Mouse (Mus musculus) E14TG2a.4 (cell line): ENCODE measurements at regions not wholly inside any gene's neighbourhood (a gene's known extent, or its start where the extent isn't known, plus 50 kb on each side); places are given as distances from the start of the nearest gene placed in this dataset.

Experiments used
- H3K27me3 ChIP-seq: 2 replicates; pipeline ENCODE4 v1.6.1; 2014; ENCODE audit warnings: low read length, control low read depth; ENCODE audit not compliant: insufficient read depth
- H3K36me3 ChIP-seq: 2 replicates; pipeline ENCODE4 v1.6.1; 2014; ENCODE audit warnings: low read length, control low read depth; ENCODE audit not compliant: insufficient read depth
- H3K4me1 ChIP-seq: replicated peaks from 2 replicates; pipeline ENCODE4 v1.6.1; 2014; ENCODE audit warnings: low read depth, low read length, control low read depth
- H3K4me3 ChIP-seq: replicated peaks from 2 replicates; pipeline ENCODE4 v1.5.1; 2014; ENCODE audit warnings: mild to moderate bottlenecking, low read length
- H3K9me3 ChIP-seq: 2 replicates; pipeline ENCODE4 v1.6.1; 2014; ENCODE audit warnings: low read length, control low read depth
- CTCF ChIP-seq: conservative IDR thresholded peaks from 2 replicates; pipeline ENCODE4 v1.5.1; 2014; ENCODE audit warnings: low read length
- NANOG ChIP-seq: IDR thresholded peaks from 2 replicates; pipeline ENCODE4 v1.6.1; 2014; ENCODE audit warnings: borderline replicate concordance, low read length, mixed read lengths
- POU5F1 ChIP-seq: IDR thresholded peaks from 2 replicates; pipeline ENCODE4 v1.6.1; 2014; ENCODE audit warnings: low read length, borderline replicate concordance

GRCm38 (mm10) chr12:27593436-27593835 is 251.1 kb upstream of the Sox11 start:
- TF ChIP-seq POU5F1 (no peak), CTCF (no peak), NANOG (no peak)
- no peaks in the 10 kb centered on the region for H3K36me3 ChIP-seq
- H3K9me3 ChIP-seq, result no peaks in the 10 kb centered on the region
- H3K4me3 ChIP-seq, result no peak overlapping the region
- no peaks in the 10 kb centered on the region for H3K4me1 ChIP-seq
- H3K27me3 ChIP-seq, result no peaks in the 10 kb centered on the region; the same call in 1 of the 2 replicates

- Histone ChIP-seq H3K4me1 (no peaks in the 10 kb centered on the region), H3K9me3 (no peaks in the 10 kb centered on the region), H3K4me3 (no peak overlapping the region), H3K36me3 (no peaks in the 10 kb centered on the region), H3K27me3 (no peaks in the 10 kb centered on the region)
- no peak for TF ChIP-seq POU5F1
These were observed 233.8 kb upstream of the Sox11 start for GRCm38 (mm10) chr12:27576109-27576700.

DNA sequence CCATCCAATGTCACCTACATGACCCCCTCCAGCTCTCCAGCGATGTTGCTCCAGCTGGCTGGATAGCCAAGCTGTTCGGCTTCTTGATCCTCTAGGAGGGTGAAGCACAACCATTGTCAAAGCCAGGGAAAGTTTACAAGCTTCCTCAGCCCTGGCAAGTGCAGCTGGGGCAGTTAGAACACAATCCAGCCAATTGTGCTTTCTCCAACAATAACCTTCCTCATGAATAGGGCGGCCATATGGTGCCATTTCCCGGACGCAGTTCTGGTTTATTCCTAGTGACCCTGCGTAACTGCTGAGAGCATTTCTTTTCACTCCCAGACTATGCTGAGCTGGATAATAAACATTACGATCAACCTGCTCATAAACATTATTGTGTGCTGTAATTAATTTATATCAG is 233.3 kb upstream of the Sox11 start:
- Histone ChIP-seq H3K4me1 (no peaks in the 10 kb centered on the region), H3K36me3 (no peaks in the 10 kb centered on the region), H3K9me3 (no peaks in the 10 kb centered on the region), H3K27me3 (no peaks in the 10 kb centered on the region), H3K4me3 (no peak overlapping the region)
- TF ChIP-seq POU5F1 (no peak), CTCF (no peak), NANOG (no peak)

DNA sequence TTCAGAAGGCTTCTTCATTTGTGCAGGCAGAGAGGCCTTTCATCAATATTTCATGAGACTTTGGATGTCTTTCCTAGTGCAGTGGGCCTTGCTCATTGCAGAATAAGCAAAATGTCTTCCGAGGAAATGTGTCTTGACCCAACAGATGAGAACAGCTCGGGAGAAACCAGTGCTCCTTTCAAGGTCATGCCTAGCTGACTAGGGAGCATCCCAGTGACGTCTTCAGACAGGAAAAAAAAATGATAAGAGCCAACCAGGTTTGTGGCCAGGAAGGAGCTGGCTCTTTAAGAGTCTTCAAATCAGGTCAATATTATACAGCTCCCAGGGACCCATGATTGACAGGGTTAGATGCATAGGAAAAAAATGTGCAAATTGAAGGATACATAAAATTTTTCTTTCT is 224.9 kb upstream of the Sox11 start:
- Histone ChIP-seq H3K9me3 (no peaks in the 10 kb centered on the region), H3K27me3 (no peaks in the 10 kb centered on the region), H3K4me1 (no peaks in the 10 kb centered on the region), H3K36me3 (no peaks in the 10 kb centered on the region), H3K4me3 (no peak overlapping the region)
- TF ChIP-seq NANOG (no peak), POU5F1 (no peak), CTCF (no peak)

DNA sequence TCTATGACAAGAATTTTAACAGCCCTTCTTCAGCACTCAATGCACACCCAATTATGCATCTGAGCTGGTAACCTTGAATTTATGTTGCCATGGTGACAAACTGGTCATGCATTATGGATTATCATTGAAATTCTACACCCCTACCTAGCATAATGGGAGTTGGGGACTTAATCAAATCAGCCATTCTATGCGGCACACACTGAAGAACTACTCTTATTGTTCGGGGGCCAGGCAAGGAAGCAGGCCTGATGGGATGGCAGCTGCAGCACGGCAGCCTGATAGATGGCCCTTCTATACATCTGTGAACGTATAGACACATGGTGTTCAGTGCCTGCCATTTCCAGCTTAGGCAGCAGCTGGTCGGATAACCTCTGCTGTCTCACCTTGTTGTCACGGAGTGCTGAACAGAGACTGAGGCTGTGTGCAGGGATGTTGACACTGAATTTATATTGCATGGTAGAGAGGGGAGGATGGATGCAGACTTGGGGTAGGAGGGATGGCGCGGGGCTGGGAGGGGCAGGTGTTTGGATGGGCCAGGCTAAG is 223.7 kb upstream of the Sox11 start:
- no peaks in the 10 kb centered on the region for H3K4me1 ChIP-seq
- H3K27me3 ChIP-seq, result no peaks in the 10 kb centered on the region
- H3K4me3 ChIP-seq, result no peak overlapping the region
- no peaks in the 10 kb centered on the region for H3K9me3 ChIP-seq
- TF ChIP-seq POU5F1 (no peak), CTCF (no peak), NANOG (no peak)
- H3K36me3 ChIP-seq, result no peaks in the 10 kb centered on the region

- Histone ChIP-seq H3K9me3 (no peaks in the 10 kb centered on the region), H3K36me3 (no peaks in the 10 kb centered on the region), H3K4me3 (no peak overlapping the region), H3K27me3 (no peaks in the 10 kb centered on the region), H3K4me1 (no peaks in the 10 kb centered on the region)
- no peak for TF ChIP-seq POU5F1
These were observed 222.4 kb upstream of the Sox11 start for GRCm38 (mm10) chr12:27564641-27565306.

DNA sequence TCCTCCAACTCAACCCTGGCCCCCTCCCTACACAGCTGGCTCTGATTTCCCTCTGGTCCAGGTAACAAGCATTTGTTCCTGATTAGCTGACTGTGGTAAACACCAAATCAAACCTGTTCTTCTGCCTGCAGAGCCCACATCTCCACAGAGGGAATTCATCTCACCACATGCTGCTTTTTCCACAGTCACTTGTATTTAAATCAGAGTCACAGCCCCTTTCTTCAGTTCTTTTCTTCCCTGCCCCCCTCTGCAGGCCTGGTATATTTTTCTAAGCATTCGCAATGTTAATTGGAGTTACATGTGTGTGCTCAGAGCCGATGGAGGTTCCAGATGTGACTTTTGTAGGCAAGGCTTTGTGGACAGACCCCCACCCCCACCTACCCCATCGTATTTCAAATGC is 221.5 kb upstream of the Sox11 start:
- TF ChIP-seq CTCF (no peak), POU5F1 (no peak), NANOG (no peak)
- no peaks in the 10 kb centered on the region for H3K9me3 ChIP-seq
- H3K36me3 ChIP-seq, result no peaks in the 10 kb centered on the region
- H3K4me3 ChIP-seq, result no peak overlapping the region
- no peaks in the 10 kb centered on the region for H3K4me1 ChIP-seq
- no peaks in the 10 kb centered on the region for H3K27me3 ChIP-seq

DNA sequence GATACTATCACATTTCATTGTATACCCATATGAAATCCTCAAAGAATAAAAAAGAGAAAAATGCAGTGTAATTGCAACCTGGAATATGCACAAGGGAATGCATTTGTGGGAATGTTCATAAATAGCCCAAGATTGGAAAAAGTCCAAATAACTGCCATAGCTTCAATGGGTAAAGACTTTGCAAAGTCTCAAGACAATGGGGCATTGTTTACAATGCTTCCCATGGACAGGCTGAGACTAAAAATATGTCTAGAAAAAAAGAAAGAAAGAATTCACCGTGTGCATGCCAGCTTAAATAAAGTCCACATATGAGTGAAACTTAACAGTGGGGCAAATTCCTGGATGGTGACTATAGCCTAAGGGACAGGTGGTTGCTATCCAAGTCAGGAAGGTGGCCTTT is 210.4 kb upstream of the Sox11 start:
- Histone ChIP-seq H3K4me3 (no peak overlapping the region), H3K9me3 (no peaks in the 10 kb centered on the region), H3K4me1 (no peaks in the 10 kb centered on the region), H3K36me3 (no peaks in the 10 kb centered on the region), H3K27me3 (no peaks in the 10 kb centered on the region)
- TF ChIP-seq NANOG, result no peak

DNA sequence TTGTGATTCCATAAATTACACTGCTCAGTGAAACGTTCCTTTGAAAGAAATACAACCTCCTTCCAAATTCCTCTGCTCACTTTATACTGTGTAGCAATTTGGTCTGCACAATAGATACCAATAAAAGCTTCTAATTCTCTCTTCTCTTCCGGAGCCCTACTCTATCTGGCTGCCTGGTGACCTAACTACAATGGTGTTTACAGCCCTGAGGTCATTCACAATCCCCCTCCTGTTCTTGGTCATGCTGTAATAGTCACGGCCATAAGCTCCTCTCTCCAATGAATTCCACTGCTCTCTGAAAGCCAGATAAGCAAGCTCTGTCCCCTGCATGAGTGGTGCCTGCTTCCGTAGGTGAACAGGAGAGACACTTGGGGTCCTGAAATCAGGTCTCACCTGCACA is 195.8 kb upstream of the Sox11 start:
- Histone ChIP-seq H3K27me3 (no peaks in the 10 kb centered on the region), H3K4me1 (no peaks in the 10 kb centered on the region), H3K4me3 (no peak overlapping the region), H3K9me3 (no peaks in the 10 kb centered on the region), H3K36me3 (no peaks in the 10 kb centered on the region)
- TF ChIP-seq POU5F1 (no peak), NANOG (no peak), CTCF (no peak)
